Mouse (Mus musculus): ENCODE measurements around the gene Thap7.
A peak's percentile ranks its signal among the peaks of the same experiment; 100 is the strongest.

The Thap7 gene

GRCm38 (mm10) chr16:17488478-17489468 is 42.2 kb downstream of the Thap7 start:
- peak; percentile 29 to 50 for DNase-seq

DNA sequence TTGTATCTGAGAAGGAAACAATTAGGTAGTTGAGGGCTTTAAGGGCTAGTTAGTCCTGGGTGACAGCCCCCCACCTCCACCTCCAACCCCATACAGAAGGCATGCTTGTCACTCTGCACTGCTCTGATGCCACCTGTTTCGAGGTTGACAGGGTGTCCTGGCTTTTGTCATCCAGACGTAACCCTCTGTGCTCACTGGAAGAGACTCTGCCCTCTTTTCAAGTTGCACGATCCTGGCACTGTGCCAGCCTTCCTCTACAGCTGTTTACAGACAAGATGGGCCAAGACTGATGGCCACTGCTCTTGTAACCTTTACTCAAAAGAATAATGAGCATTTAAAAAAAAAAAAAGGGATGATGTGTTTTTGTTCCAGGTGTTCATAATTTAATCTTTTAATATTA is 44.4 kb downstream of the Thap7 start:
- DNase-seq: peak; percentile 66 to 74

GRCm38 (mm10) chr16:17481465-17481864 is 49.5 kb downstream of the Thap7 start:
- no peak for DNase-seq

- no peak for DNase-seq
These were observed 52.5 kb downstream of the Thap7 start for GRCm38 (mm10) chr16:17478331-17478943.
